ENCODE assay signal across 8 mouse cellular contexts in genomic region chr2:148121885-148122876, GRCm38 (mm10).
DNase-seq lines count a peak whose midpoint lies in the region; ATAC-seq and TF ChIP-seq lines count a peak whose summit lies in the region.

No protein-coding gene starts in this region.

- TF ChIP-seq CTCF in cerebellum, adult 2 months (IDR thresholded peaks at IDR 0.05; ENCODE audit: borderline replicate concordance, insufficient read depth, low read depth, low read length): peak; percentile 39; the same call in 1 of the 2 replicates
- peak; percentile 81 for TF ChIP-seq CTCF in hindbrain, postnatal 0 days (IDR thresholded peaks at IDR 0.05; ENCODE audit: low read depth)
- peak; percentile 61 for TF ChIP-seq CTCF in left cerebral cortex, adult 2 months (IDR thresholded peaks at IDR 0.05)

- intact Hi-C loops in left cerebral cortex, adult 2 months (cut with DNase I): loop anchor here (1.0 to 2.0 kb wide), 5 partner anchors 273 to 533 kb away; partner anchors contain the start of gene Sstr4

- H3K9ac ChIP-seq in hindbrain, postnatal 0 days (replicated peaks; ENCODE audit: low read length): no peak overlapping the region
- no peak overlapping the region for H3K9ac ChIP-seq in midbrain, embryonic 12.5 days (replicated peaks)

- no peaks in the 10 kb centered on the region for H3K9me3 ChIP-seq in hindbrain, postnatal 0 days (ENCODE audit: low read length)
- no peaks in the 10 kb centered on the region for H3K9me3 ChIP-seq in midbrain, embryonic 12.5 days

- H3K36me3 ChIP-seq in hindbrain, postnatal 0 days (ENCODE audit: insufficient read depth, low read length): no peaks in the 10 kb centered on the region
- no peaks in the 10 kb centered on the region for H3K36me3 ChIP-seq in midbrain, embryonic 12.5 days

- H3K4me2 ChIP-seq in hindbrain, postnatal 0 days (ENCODE audit: low read depth, low read length): no peak overlapping the region
- no peak overlapping the region for H3K4me2 ChIP-seq in midbrain, embryonic 12.5 days (replicated peaks)

- no peaks in the 10 kb centered on the region for H3K27me3 ChIP-seq in cerebellum, adult 2 months (ENCODE audit: control insufficient read depth, insufficient read depth, low read length)
- H3K27me3 ChIP-seq in hindbrain, postnatal 0 days (ENCODE audit: insufficient read depth, low read length): no peaks in the 10 kb centered on the region
- H3K27me3 ChIP-seq in midbrain, embryonic 12.5 days: no peaks in the 10 kb centered on the region

- WGBS in cerebellum, adult 2 months: 41% methylated on average over 13 of the region's 13 CpGs
- 39% methylated on average over 13 of the region's 13 CpGs for WGBS in hindbrain, postnatal 0 days
- 39% methylated on average over 13 of the region's 13 CpGs for WGBS in midbrain, embryonic 12.5 days

- ATAC-seq in frontal cortex, adult (ENCODE audit: low TSS enrichment): peak; percentile 89
- ATAC-seq in hindbrain, postnatal 0 days: peak; percentile 77
- ATAC-seq in midbrain, embryonic 12.5 days (ENCODE audit: low FRiP score, low read depth): peak; percentile 66

- no peaks in the 10 kb centered on the region for H3K4me1 ChIP-seq in cerebellum, adult 2 months (ENCODE audit: control insufficient read depth, insufficient read depth, low read length)
- no peaks in the 10 kb centered on the region for H3K4me1 ChIP-seq in hindbrain, postnatal 0 days (ENCODE audit: insufficient read depth, low read length)
- no peaks in the 10 kb centered on the region for H3K4me1 ChIP-seq in midbrain, embryonic 12.5 days

- H3K4me3 ChIP-seq in cerebellum, adult 2 months (replicated peaks; ENCODE audit: insufficient read depth, low read depth, low read length): no peak overlapping the region
- H3K4me3 ChIP-seq in hindbrain, postnatal 0 days (ENCODE audit: low read length): no peak overlapping the region
- no peak overlapping the region for H3K4me3 ChIP-seq in left cerebral cortex, adult 2 months
- H3K4me3 ChIP-seq in midbrain, embryonic 12.5 days: no peak overlapping the region

- TF ChIP-seq POLR2A in cerebellum, adult 2 months (IDR thresholded peaks at IDR 0.05; ENCODE audit: borderline replicate concordance, insufficient read depth, low read length): no peak

- no peak overlapping the region for H3K27ac ChIP-seq in cerebellum, adult 2 months (ENCODE audit: insufficient read depth, low read length)
- H3K27ac ChIP-seq in hindbrain, postnatal 0 days: no peak overlapping the region
- no peak overlapping the region for H3K27ac ChIP-seq in left cerebral cortex, adult 2 months
- H3K27ac ChIP-seq in midbrain, embryonic 12.5 days (replicated peaks): no peak overlapping the region

- peak in 1 of 2 experiments; percentile 4 for DNase-seq in cerebellum, adult 2 months
- no peak for DNase-seq in cerebellum, adult 11-12 months
- peak; percentile 39 to 49 for DNase-seq in adrenal gland, postnatal 36 days
- DNase-seq in hindbrain, postnatal 0 days (ENCODE audit: low spot score): peak; percentile 78
- DNase-seq in left cerebral cortex, adult 2 months (ENCODE audit: extremely low spot score in 1 of 2, low spot score in 2 of 2): peak; percentile 44 to 54
- DNase-seq in testis, postnatal 10 days (ENCODE audit: low spot score): peak; percentile 56
